ENCODE assay signal across 10 mouse cellular contexts in the genomic region with DNA sequence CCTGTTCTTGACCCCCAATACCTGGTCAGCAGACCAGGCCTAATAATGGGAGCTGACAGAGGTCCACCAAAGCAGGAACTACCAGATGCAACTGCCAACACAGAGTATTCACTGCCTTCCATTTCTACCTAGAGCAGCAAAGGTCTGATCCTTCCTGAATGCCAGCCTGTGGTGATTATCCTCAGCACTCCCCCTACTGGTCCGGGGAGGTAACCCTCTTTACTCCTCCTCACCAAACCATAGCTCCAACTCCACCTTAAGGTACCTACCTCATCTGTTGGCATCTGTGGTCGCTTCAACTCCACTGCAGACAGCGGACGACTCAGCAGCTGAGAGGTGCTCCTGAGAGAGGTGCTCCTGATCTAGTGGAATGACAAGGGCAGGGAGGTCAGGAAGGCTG. TPM values are rescaled to one million over a fixed set of nuclear protein-coding genes. Genes with fewer than 3 reads are reported as not detected.
A peak's percentile ranks its signal among the peaks of the same experiment; 100 is the strongest.
DNase-seq lines count a peak whose midpoint lies in the region; ATAC-seq and TF ChIP-seq lines count a peak whose summit lies in the region.
"Had no signal": no experiment of that assay in that cellular context is flagged by ENCODE, and none has a peak within 500 bp of the region (broad histone marks: within the 10 kb centered on the region; RNA-seq: fewer than 3 reads in every experiment).

No protein-coding gene starts in this region.

- no peaks in the 10 kb centered on the region for H3K27me3 ChIP-seq in kidney, embryonic 16.5 days (ENCODE audit: insufficient read depth, low read length)
- H3K27me3 ChIP-seq in cerebellum, adult 2 months (ENCODE audit: control insufficient read depth, insufficient read depth, low read length) = no peaks in the 10 kb centered on the region
- H3K27me3 ChIP-seq in stomach, postnatal 0 days (ENCODE audit: control insufficient read depth, insufficient read depth, low read length) = no peaks in the 10 kb centered on the region
- H3K27me3 ChIP-seq: embryonic facial prominence, embryonic 13.5 days had no signal

- TF ChIP-seq EP300 in stomach, postnatal 0 days (optimal IDR thresholded peaks at IDR 0.05) = no peak

- TF ChIP-seq CTCF in cerebellum, adult 2 months (IDR thresholded peaks at IDR 0.05; ENCODE audit: borderline replicate concordance, insufficient read depth, low read depth, low read length) = peak; percentile 83
- peak; percentile 90 for TF ChIP-seq CTCF in stomach, postnatal 0 days (IDR thresholded peaks at IDR 0.05; ENCODE audit: low read depth)

- H3K4me2 ChIP-seq in kidney, embryonic 16.5 days (replicated peaks; ENCODE audit: low read depth, low read length) = no peak overlapping the region
- H3K4me2 ChIP-seq in stomach, postnatal 0 days (replicated peaks; ENCODE audit: low read depth) = no peak overlapping the region
- H3K4me2 ChIP-seq: embryonic facial prominence, embryonic 13.5 days had no signal

- DNase-seq in kidney, adult 18-20 months = peak; percentile 60
- DNase-seq in MEL-GATA-1-ER (ENCODE audit: extremely low read depth, low read depth) = peak; percentile 56
- peak; percentile 61 to 68 for DNase-seq in cerebellum, adult 2 months
- DNase-seq in gastrocnemius, postnatal 25 days = peak; percentile 42
- peak; percentile 73 to 78 for DNase-seq in kidney, postnatal 4 days
- DNase-seq in stomach, postnatal 0 days (ENCODE audit: low spot score) = peak; percentile 82

- TF ChIP-seq POLR2A in cerebellum, adult 2 months (IDR thresholded peaks at IDR 0.05; ENCODE audit: borderline replicate concordance, insufficient read depth, low read length) = no peak

- peaks cover 11% of the 10 kb centered on the region for H3K4me1 ChIP-seq in kidney, embryonic 16.5 days (ENCODE audit: insufficient read depth, low read length)
- peaks cover 6% of the 10 kb centered on the region for H3K4me1 ChIP-seq in cerebellum, adult 2 months (ENCODE audit: control insufficient read depth, insufficient read depth, low read length)
- no peaks in the 10 kb centered on the region for H3K4me1 ChIP-seq in stomach, postnatal 0 days (replicated peaks; ENCODE audit: control insufficient read depth, insufficient read depth)

- no peak overlapping the region for H3K9ac ChIP-seq in kidney, embryonic 16.5 days (replicated peaks; ENCODE audit: low read length)
- H3K9ac ChIP-seq in stomach, postnatal 0 days (ENCODE audit: low read length) = no peak overlapping the region
- H3K9ac ChIP-seq: embryonic facial prominence, embryonic 13.5 days had no signal

- no peaks in the 10 kb centered on the region for H3K9me3 ChIP-seq in kidney, embryonic 16.5 days (ENCODE audit: low read length)
- H3K9me3 ChIP-seq in stomach, postnatal 0 days (ENCODE audit: control insufficient read depth, low read length) = no peaks in the 10 kb centered on the region
- H3K9me3 ChIP-seq: embryonic facial prominence, embryonic 13.5 days had no signal

- no peak for ATAC-seq in kidney, embryonic 16.5 days (ENCODE audit: low FRiP score, low TSS enrichment)
- peak; percentile 96 for ATAC-seq in megakaryocyte-erythroid progenitor cell, adult 5-6 weeks (replicated peaks; ENCODE audit: low FRiP score, low TSS enrichment, poor library complexity, severe bottlenecking)
- ATAC-seq in stomach, postnatal 0 days (ENCODE audit: low FRiP score, low TSS enrichment) = peak; percentile 76

- no peak overlapping the region for H3K27ac ChIP-seq in kidney, embryonic 16.5 days (ENCODE audit: low read length)
- H3K27ac ChIP-seq in cerebellum, adult 2 months (ENCODE audit: insufficient read depth, low read length) = peak overlapping the region; percentile 40; the same call in 1 of the 2 replicates
- no peak overlapping the region for H3K27ac ChIP-seq in stomach, postnatal 0 days (replicated peaks)
- H3K27ac ChIP-seq: embryonic facial prominence, embryonic 13.5 days; macrophage had no signal

- H3K4me3 ChIP-seq in kidney, embryonic 16.5 days (ENCODE audit: low read length) = no peak overlapping the region
- no peak overlapping the region for H3K4me3 ChIP-seq in cerebellum, adult 2 months (replicated peaks; ENCODE audit: insufficient read depth, low read depth, low read length)
- no peak overlapping the region for H3K4me3 ChIP-seq in stomach, postnatal 0 days (ENCODE audit: low read depth, low read length)
- H3K4me3 ChIP-seq: embryonic facial prominence, embryonic 13.5 days had no signal

- peaks cover 60% of the 10 kb centered on the region for H3K36me3 ChIP-seq in kidney, embryonic 16.5 days (ENCODE audit: insufficient read depth, low read length)
- peaks cover 25% of the 10 kb centered on the region for H3K36me3 ChIP-seq in stomach, postnatal 0 days (ENCODE audit: control insufficient read depth, insufficient read depth, low read length)

- WGBS in kidney, embryonic 16.5 days = 57% methylated on average over 4 of the region's 4 CpGs
- WGBS in cerebellum, adult 2 months = 36% methylated on average over 4 of the region's 4 CpGs
- 30% methylated on average over 4 of the region's 4 CpGs for WGBS in stomach, postnatal 0 days

RNA-seq across cellular contexts. Expression of a gene that starts 6.7 kb away (rescaled TPM):
- 60.1 and 74.0 TPM in 2 replicates for polyA plus RNA-seq in kidney, embryonic 16.5 days (2015; fragmentation: Nextera tagmentation; extraction: Ambion mirVana)
- 391 and 398 TPM in 2 replicates for polyA plus RNA-seq in cerebellum, adult 2 months (2012; rRNA removed)
- total RNA-seq in gastrocnemius, postnatal 25 days (2021) = 10 to 100 TPM; 28.6 to 29.3 TPM
- total RNA-seq in megakaryocyte-erythroid progenitor cell, adult 5-6 weeks (2014; fragmentation: Nextera tagmentation) = 135 and 168 TPM in 2 replicates
- 71.6 and 94.3 TPM in 2 replicates for total RNA-seq in megakaryocyte-erythroid progenitor cell, adult 5-6 weeks (2017)
- polyA plus RNA-seq in stomach, postnatal 0 days (2015; fragmentation: Nextera tagmentation; extraction: Ambion mirVana) = 66.6 and 71.4 TPM in 2 replicates

RNA-seq across cellular contexts. Expression of a gene that starts 40.2 kb away (rescaled TPM):
- 30.9 and 39.2 TPM in 2 replicates for polyA plus RNA-seq in kidney, embryonic 16.5 days (2015; fragmentation: Nextera tagmentation; extraction: Ambion mirVana)
- 66.6 and 74.6 TPM in 2 replicates for polyA plus RNA-seq in cerebellum, adult 2 months (2012; rRNA removed)
- total RNA-seq in gastrocnemius, postnatal 25 days (2021) = 10 to 100 TPM; 41.6 to 51.6 TPM
- 115 and 116 TPM in 2 replicates for total RNA-seq in megakaryocyte-erythroid progenitor cell, adult 5-6 weeks (2014; fragmentation: Nextera tagmentation)
- 24.7 and 27.0 TPM in 2 replicates for total RNA-seq in megakaryocyte-erythroid progenitor cell, adult 5-6 weeks (2017)
- polyA plus RNA-seq in stomach, postnatal 0 days (2015; fragmentation: Nextera tagmentation; extraction: Ambion mirVana) = 17.0 and 17.3 TPM in 2 replicates

RNA-seq across cellular contexts. Expression of a gene that starts 40.6 kb away (rescaled TPM):
- 0.36 TPM in 1 of 2 replicates, not detected in the other for polyA plus RNA-seq in kidney, embryonic 16.5 days (2015; fragmentation: Nextera tagmentation; extraction: Ambion mirVana)
- not detected in 2 replicates for polyA plus RNA-seq in cerebellum, adult 2 months (2012; rRNA removed)
- 1 to 10 TPM in 1 of 2 experiments, not detected in 1; 1.0 TPM for total RNA-seq in gastrocnemius, postnatal 25 days (2021)
- total RNA-seq in megakaryocyte-erythroid progenitor cell, adult 5-6 weeks (2014; fragmentation: Nextera tagmentation) = 2.6 TPM in 1 of 2 replicates, not detected in the other
- not detected in 2 replicates for total RNA-seq in megakaryocyte-erythroid progenitor cell, adult 5-6 weeks (2017)
- not detected in 2 replicates for polyA plus RNA-seq in stomach, postnatal 0 days (2015; fragmentation: Nextera tagmentation; extraction: Ambion mirVana)
- polyA plus RNA-seq: embryonic facial prominence, embryonic 13.5 days had no signal

RNA-seq across cellular contexts. Expression of a gene that starts 56.5 kb away (rescaled TPM):
- polyA plus RNA-seq in kidney, embryonic 16.5 days (2015; fragmentation: Nextera tagmentation; extraction: Ambion mirVana) = 60.4 and 63.2 TPM in 2 replicates
- polyA plus RNA-seq in cerebellum, adult 2 months (2012; rRNA removed) = 55.8 and 56.0 TPM in 2 replicates
- total RNA-seq in gastrocnemius, postnatal 25 days (2021) = 10 to 100 TPM; 58.1 to 58.3 TPM
- 11.3 and 14.1 TPM in 2 replicates for total RNA-seq in megakaryocyte-erythroid progenitor cell, adult 5-6 weeks (2014; fragmentation: Nextera tagmentation)
- 12.6 and 20.3 TPM in 2 replicates for total RNA-seq in megakaryocyte-erythroid progenitor cell, adult 5-6 weeks (2017)
- 25.5 and 27.6 TPM in 2 replicates for polyA plus RNA-seq in stomach, postnatal 0 days (2015; fragmentation: Nextera tagmentation; extraction: Ambion mirVana)
